Mouse (Mus musculus): ENCODE data around the gene Palm2. TPM values are rescaled to one million over a fixed set of nuclear protein-coding genes. Genes with fewer than 3 reads are reported as not detected.
A peak's percentile ranks its signal among the peaks of the same experiment; 100 is the strongest.

Gene Palm2
- polyA plus RNA-seq, 1 experiment from 2014 or later: 13.2 TPM

- Histone ChIP-seq H3K4me1 (replicated peaks) (no peaks in the 10 kb centered on the region), H3K27ac (no peak overlapping the region), H3K36me3 (no peaks in the 10 kb centered on the region), H3K27me3 (no peaks in the 10 kb centered on the region), H3K4me3 (replicated peaks) (no peak overlapping the region), H3K9ac (replicated peaks) (no peak overlapping the region), H3K9me3 (no peaks in the 10 kb centered on the region), H3K4me2 (no peak overlapping the region)
- no peak for ATAC-seq (ENCODE audit: insufficient number of reproducible peaks, insufficient read depth, low FRiP score, low TSS enrichment, low read depth)
- WGBS: 89% methylated on average over 6 of the region's 6 CpGs
Measured at GRCm38 (mm10) chr4:57730047-57730446, 296.0 kb downstream of the Palm2 start.

- H3K9me3 ChIP-seq: no peaks in the 10 kb centered on the region
- H3K36me3 ChIP-seq: no peaks in the 10 kb centered on the region
- H3K9ac ChIP-seq (replicated peaks): no peak overlapping the region
- H3K27me3 ChIP-seq: no peaks in the 10 kb centered on the region
- H3K4me3 ChIP-seq (replicated peaks): no peak overlapping the region
- H3K4me1 ChIP-seq (replicated peaks): no peaks in the 10 kb centered on the region
- no peak overlapping the region for H3K4me2 ChIP-seq
- H3K27ac ChIP-seq: no peak overlapping the region; the same call in 1 of the 2 replicates
- ATAC-seq (ENCODE audit: insufficient number of reproducible peaks, insufficient read depth, low FRiP score, low TSS enrichment, low read depth): no peak
- WGBS: 81% methylated on average over 11 of the region's 11 CpGs
Measured at GRCm38 (mm10) chr4:57730801-57731598, 297.0 kb downstream of the Palm2 start.

- 84% methylated on average over 5 of the region's 5 CpGs for WGBS
- Histone ChIP-seq H3K27ac (no peak overlapping the region), H3K4me2 (no peak overlapping the region), H3K4me1 (replicated peaks) (no peaks in the 10 kb centered on the region; the same call in 1 of the 2 replicates), H3K36me3 (no peaks in the 10 kb centered on the region), H3K4me3 (replicated peaks) (no peak overlapping the region), H3K9ac (replicated peaks) (no peak overlapping the region), H3K9me3 (no peaks in the 10 kb centered on the region), H3K27me3 (no peaks in the 10 kb centered on the region)
- ATAC-seq (ENCODE audit: insufficient number of reproducible peaks, insufficient read depth, low FRiP score, low TSS enrichment, low read depth): no peak
Measured at GRCm38 (mm10) chr4:57732351-57732750, 298.3 kb downstream of the Palm2 start.

GRCm38 (mm10) chr4:57733445-57733844 lies 299.4 kb downstream of the Palm2 start:
- Histone ChIP-seq H3K27ac (no peak overlapping the region), H3K9me3 (no peaks in the 10 kb centered on the region), H3K4me3 (replicated peaks) (no peak overlapping the region), H3K4me1 (replicated peaks) (peaks cover 5% of the 10 kb centered on the region), H3K4me2 (no peak overlapping the region), H3K36me3 (no peaks in the 10 kb centered on the region), H3K9ac (replicated peaks) (no peak overlapping the region), H3K27me3 (no peaks in the 10 kb centered on the region)
- 78% methylated on average over 3 of the region's 3 CpGs for WGBS
- ATAC-seq (ENCODE audit: insufficient number of reproducible peaks, insufficient read depth, low FRiP score, low TSS enrichment, low read depth): no peak

- H3K9ac ChIP-seq (replicated peaks): no peak overlapping the region
- H3K9me3 ChIP-seq: no peaks in the 10 kb centered on the region
- H3K4me2 ChIP-seq: no peak overlapping the region
- no peaks in the 10 kb centered on the region for H3K27me3 ChIP-seq
- ATAC-seq (ENCODE audit: insufficient number of reproducible peaks, insufficient read depth, low FRiP score, low TSS enrichment, low read depth): no peak
- no peaks in the 10 kb centered on the region for H3K36me3 ChIP-seq
- no peak overlapping the region for H3K4me3 ChIP-seq (replicated peaks)
- H3K4me1 ChIP-seq (replicated peaks): peaks cover 18% of the 10 kb centered on the region
- no peak overlapping the region for H3K27ac ChIP-seq
- 79% methylated on average over 5 of the region's 5 CpGs for WGBS
Measured at GRCm38 (mm10) chr4:57735426-57735825, 301.4 kb downstream of the Palm2 start.

- H3K4me2 ChIP-seq: no peak overlapping the region; the same call in 1 of the 2 replicates
- ATAC-seq (ENCODE audit: insufficient number of reproducible peaks, insufficient read depth, low FRiP score, low TSS enrichment, low read depth): peak; percentile 41; the same call in 1 of the 2 replicates
- H3K27me3 ChIP-seq: no peaks in the 10 kb centered on the region
- WGBS: 13% methylated on average over 8 of the region's 8 CpGs
- peaks cover 36% of the 10 kb centered on the region for H3K4me1 ChIP-seq (replicated peaks)
- H3K4me3 ChIP-seq (replicated peaks): no peak overlapping the region
- 0 out of 2 replicates have a peak, but pooled peaks cover 3% of the 10 kb centered on the region for H3K36me3 ChIP-seq
- H3K27ac ChIP-seq: peak overlapping the region; percentile 81
- H3K9me3 ChIP-seq: no peaks in the 10 kb centered on the region
- no peak overlapping the region for H3K9ac ChIP-seq (replicated peaks)
Measured at GRCm38 (mm10) chr4:57738856-57739552, 305.0 kb downstream of the Palm2 start.

- no peaks in the 10 kb centered on the region for H3K27me3 ChIP-seq
- H3K4me2 ChIP-seq: no peak overlapping the region
- ATAC-seq (ENCODE audit: insufficient number of reproducible peaks, insufficient read depth, low FRiP score, low TSS enrichment, low read depth): no peak
- H3K36me3 ChIP-seq: peaks cover 14% of the 10 kb centered on the region
- no peak overlapping the region for H3K9ac ChIP-seq (replicated peaks)
- H3K27ac ChIP-seq: no peak overlapping the region
- 56% methylated on average over 11 of the region's 11 CpGs for WGBS
- no peaks in the 10 kb centered on the region; the same call in 1 of the 2 replicates for H3K9me3 ChIP-seq
- H3K4me1 ChIP-seq (replicated peaks): peaks cover 39% of the 10 kb centered on the region
- H3K4me3 ChIP-seq (replicated peaks): no peak overlapping the region
Measured at GRCm38 (mm10) chr4:57743325-57743929, 309.4 kb downstream of the Palm2 start.

GRCm38 (mm10) chr4:57750651-57751050 lies 316.6 kb downstream of the Palm2 start:
- WGBS: 40% methylated on average over 4 of the region's 4 CpGs
- Histone ChIP-seq H3K27ac (0 out of 2 replicates have a peak overlapping the region, but pooled peaks have one; percentile 14), H3K9ac (replicated peaks) (no peak overlapping the region), H3K27me3 (no peaks in the 10 kb centered on the region), H3K4me1 (replicated peaks) (peaks cover 15% of the 10 kb centered on the region), H3K4me3 (replicated peaks) (no peak overlapping the region), H3K9me3 (no peaks in the 10 kb centered on the region; the same call in 1 of the 2 replicates), H3K36me3 (peaks cover 8% of the 10 kb centered on the region), H3K4me2 (no peak overlapping the region)
- ATAC-seq (ENCODE audit: insufficient number of reproducible peaks, insufficient read depth, low FRiP score, low TSS enrichment, low read depth): no peak

- Histone ChIP-seq H3K27ac (0 out of 2 replicates have a peak overlapping the region, but pooled peaks have one; percentile 14), H3K4me2 (no peak overlapping the region), H3K27me3 (no peaks in the 10 kb centered on the region), H3K4me3 (replicated peaks) (no peak overlapping the region), H3K36me3 (peaks cover 3% of the 10 kb centered on the region; the same call in 1 of the 2 replicates), H3K9ac (replicated peaks) (no peak overlapping the region), H3K9me3 (no peaks in the 10 kb centered on the region), H3K4me1 (replicated peaks) (peaks cover 15% of the 10 kb centered on the region)
- no peak for ATAC-seq (ENCODE audit: insufficient number of reproducible peaks, insufficient read depth, low FRiP score, low TSS enrichment, low read depth)
- WGBS: 36% methylated on average over 4 of the region's 4 CpGs
Measured at GRCm38 (mm10) chr4:57751054-57751453, 317.0 kb downstream of the Palm2 start.

- no peak overlapping the region for H3K4me2 ChIP-seq
- no peak for ATAC-seq (ENCODE audit: insufficient number of reproducible peaks, insufficient read depth, low FRiP score, low TSS enrichment, low read depth)
- no peaks in the 10 kb centered on the region for H3K9me3 ChIP-seq
- no peak overlapping the region for H3K9ac ChIP-seq (replicated peaks)
- WGBS: 86% methylated on average over 11 of the region's 11 CpGs
- 0 out of 2 replicates have a peak, but pooled peaks cover 3% of the 10 kb centered on the region for H3K36me3 ChIP-seq
- H3K27me3 ChIP-seq: no peaks in the 10 kb centered on the region
- H3K4me3 ChIP-seq (replicated peaks): no peak overlapping the region
- peaks cover 15% of the 10 kb centered on the region for H3K4me1 ChIP-seq (replicated peaks)
- H3K27ac ChIP-seq: no peak overlapping the region
Measured at GRCm38 (mm10) chr4:57751566-57751965, 317.5 kb downstream of the Palm2 start.

- Histone ChIP-seq H3K4me1 (replicated peaks) (peaks cover 8% of the 10 kb centered on the region), H3K9ac (replicated peaks) (no peak overlapping the region), H3K27me3 (no peaks in the 10 kb centered on the region), H3K36me3 (0 out of 2 replicates have a peak, but pooled peaks cover 3% of the 10 kb centered on the region), H3K9me3 (no peaks in the 10 kb centered on the region), H3K4me3 (replicated peaks) (no peak overlapping the region), H3K27ac (no peak overlapping the region), H3K4me2 (no peak overlapping the region)
- no peak for ATAC-seq (ENCODE audit: insufficient number of reproducible peaks, insufficient read depth, low FRiP score, low TSS enrichment, low read depth)
- 91% methylated on average over 11 of the region's 11 CpGs for WGBS
Measured at GRCm38 (mm10) chr4:57755085-57755484, 321.0 kb downstream of the Palm2 start.
